Mouse (Mus musculus) heart, embryonic 16.5 days (tissue): ENCODE data around the gene Ppfia1. TPM values are rescaled to one million over a fixed set of nuclear protein-coding genes. Genes with fewer than 3 reads are reported as not detected.
A peak's percentile ranks its signal among the peaks of the same experiment; 100 is the strongest.

ENCODE experiments used
- ATAC-seq: fragments of 200-750 bp; cut with Nextera tagmentation; replicated peaks from 2 replicates; pipeline ENCODE4 v1.8.0; 2017; ENCODE audit warnings: moderate number of reproducible peaks; ENCODE audit not compliant: insufficient read depth, low FRiP score; ENCODE audit errors: extremely low read depth
- H3K27ac ChIP-seq: fragments of 300-500 bp; sonication (generic); 2 replicates; pipeline ENCODE4 v1.5.1; 2014; ENCODE audit warnings: mild to moderate bottlenecking, low read length, control low read depth, moderate library complexity
- H3K27me3 ChIP-seq: fragments of 300-500 bp; sonication (generic); 2 replicates; pipeline ENCODE4 v1.6.1; 2014; ENCODE audit warnings: low read length, mixed read lengths; ENCODE audit not compliant: control insufficient read depth, insufficient read depth
- H3K36me3 ChIP-seq: fragments of 300-500 bp; sonication (generic); 2 replicates; pipeline ENCODE4 v1.6.1; 2014; ENCODE audit not compliant: control insufficient read depth, insufficient read depth
- H3K4me1 ChIP-seq: fragments of 300-500 bp; sonication (generic); 2 replicates; pipeline ENCODE4 v1.6.1; 2014; ENCODE audit warnings: low read length, mixed read lengths; ENCODE audit not compliant: control insufficient read depth, insufficient read depth
- H3K4me2 ChIP-seq: fragments of 300-500 bp; sonication (generic); 2 replicates; pipeline ENCODE4 v1.6.1; 2014; ENCODE audit warnings: low read depth, mild to moderate bottlenecking, control low read depth, low read length
- H3K4me3 ChIP-seq: fragments of 300-500 bp; sonication (generic); 2 replicates; pipeline ENCODE4 v1.5.1; 2014; ENCODE audit warnings: mild to moderate bottlenecking, control low read depth, low read length
- H3K9ac ChIP-seq: fragments of 300-500 bp; sonication (generic); 2 replicates; pipeline ENCODE4 v1.6.1; 2014; ENCODE audit warnings: low read length, control low read depth
- H3K9me3 ChIP-seq: fragments of 300-500 bp; sonication (generic); replicated peaks from 2 replicates; pipeline ENCODE4 v1.6.1; 2016; ENCODE audit warnings: low read length; ENCODE audit not compliant: control insufficient read depth
- WGBS: fragments of 180-500 bp; shearing (Covaris S2); extraction: QIAGEN DNeasy Blood & Tissue Kit; methylation state at CpG from one replicate; pipeline ENCODE4 v1.1.7; 2014; 5-methylcytosine and 5-hydroxymethylcytosine counted together
- polyA plus RNA-seq: library from polyadenylated mRNA; unstranded; fragments of >200 nt; fragmentation: Nextera tagmentation; extraction: Ambion mirVana; gene quantifications from 2 replicates; pipeline ENCODE4 v1.2.1, GENCODE M21; 2015

Gene Ppfia1
- polyA plus RNA-seq, 1 experiment from 2014 or later = 27.8 TPM

DNA sequence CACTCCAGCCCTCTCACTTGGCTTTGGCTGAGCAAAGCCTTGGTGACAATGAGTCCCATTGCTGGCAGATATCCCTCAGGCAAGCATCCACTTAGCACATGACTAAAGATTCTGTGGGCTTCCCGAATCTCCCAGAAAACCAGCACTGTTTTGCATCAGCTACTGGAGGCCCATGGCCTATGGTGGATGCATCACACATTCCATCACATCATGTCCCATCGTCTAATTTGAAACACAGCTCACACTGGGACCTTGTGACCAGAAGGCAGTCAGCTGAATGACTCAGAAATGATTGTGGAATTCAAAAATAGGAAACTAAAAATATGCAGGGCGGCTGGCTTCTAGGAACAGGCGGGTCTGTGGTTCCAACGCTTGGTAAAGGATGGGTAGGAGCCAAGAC, 24.3 kb upstream of the Ppfia1 start:
- Histone ChIP-seq H3K36me3 (peaks cover 9% of the 10 kb centered on the region; the same call in 1 of the 2 replicates), H3K4me3 (no peak overlapping the region), H3K27me3 (no peaks in the 10 kb centered on the region; the same call in 1 of the 2 replicates), H3K4me2 (no peak overlapping the region), H3K9ac (no peak overlapping the region), H3K9me3 (no peaks in the 10 kb centered on the region), H3K27ac (peak overlapping the region; percentile 87), H3K4me1 (peaks cover 20% of the 10 kb centered on the region)
- 52% methylated on average over 5 of the region's 5 CpGs for WGBS
- 0 out of 2 replicates have a peak, but pooled peaks have one; percentile 4 for ATAC-seq

DNA sequence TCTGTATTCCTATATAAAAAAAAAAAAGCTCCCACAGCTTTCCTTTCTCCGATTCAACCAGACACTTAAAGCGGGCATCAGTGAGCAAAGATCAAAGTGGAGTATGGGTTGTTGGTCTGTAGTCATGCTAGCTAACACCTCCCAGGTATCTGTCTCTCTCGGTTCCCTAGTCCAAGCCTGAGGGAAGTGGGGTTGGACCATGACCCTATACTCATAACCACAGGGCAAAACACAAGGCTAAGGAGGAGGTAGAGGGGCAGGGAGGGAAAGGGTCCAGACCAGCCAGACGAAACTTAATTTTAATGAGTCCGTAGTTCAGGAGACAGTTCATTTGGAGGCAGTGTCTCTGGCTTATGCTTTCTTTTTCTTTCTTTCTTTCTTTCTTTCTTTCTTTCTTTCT, 18.7 kb upstream of the Ppfia1 start:
- H3K4me2 ChIP-seq = no peak overlapping the region
- no peak overlapping the region for H3K4me3 ChIP-seq
- H3K27me3 ChIP-seq = no peaks in the 10 kb centered on the region; the same call in 1 of the 2 replicates
- no peaks in the 10 kb centered on the region for H3K36me3 ChIP-seq
- WGBS = 85% methylated on average over 5 of the region's 5 CpGs
- H3K27ac ChIP-seq = no peak overlapping the region
- H3K9me3 ChIP-seq = no peaks in the 10 kb centered on the region
- peaks cover 8% of the 10 kb centered on the region for H3K4me1 ChIP-seq
- ATAC-seq = no peak
- no peak overlapping the region for H3K9ac ChIP-seq

- Histone ChIP-seq H3K9me3 (no peaks in the 10 kb centered on the region), H3K36me3 (no peaks in the 10 kb centered on the region), H3K27me3 (no peaks in the 10 kb centered on the region; the same call in 1 of the 2 replicates), H3K4me3 (no peak overlapping the region), H3K4me2 (no peak overlapping the region), H3K4me1 (peaks cover 8% of the 10 kb centered on the region), H3K9ac (no peak overlapping the region), H3K27ac (no peak overlapping the region)
- ATAC-seq = no peak
These were observed 18.1 kb upstream of the Ppfia1 start for GRCm38 (mm10) chr7:144571598-144571997.

- H3K27me3 ChIP-seq = no peaks in the 10 kb centered on the region; the same call in 1 of the 2 replicates
- H3K27ac ChIP-seq = peak overlapping the region; percentile 77
- peak; percentile 81; the same call in 1 of the 2 replicates for ATAC-seq
- H3K4me2 ChIP-seq = no peak overlapping the region
- no peaks in the 10 kb centered on the region for H3K36me3 ChIP-seq
- WGBS = 18% methylated on average over 7 of the region's 7 CpGs
- H3K4me1 ChIP-seq = peaks cover 8% of the 10 kb centered on the region
- no peak overlapping the region for H3K9ac ChIP-seq
- no peak overlapping the region for H3K4me3 ChIP-seq
- H3K9me3 ChIP-seq = no peaks in the 10 kb centered on the region
These were observed 15.9 kb upstream of the Ppfia1 start for GRCm38 (mm10) chr7:144569428-144569827.

- H3K4me1 ChIP-seq = peaks cover 8% of the 10 kb centered on the region
- no peak for ATAC-seq
- H3K27me3 ChIP-seq = no peaks in the 10 kb centered on the region; the same call in 1 of the 2 replicates
- no peak overlapping the region for H3K9ac ChIP-seq
- H3K36me3 ChIP-seq = no peaks in the 10 kb centered on the region
- no peak overlapping the region for H3K27ac ChIP-seq
- no peaks in the 10 kb centered on the region for H3K9me3 ChIP-seq
- no peak overlapping the region for H3K4me2 ChIP-seq
- H3K4me3 ChIP-seq = no peak overlapping the region
These were observed 14.6 kb upstream of the Ppfia1 start for GRCm38 (mm10) chr7:144568091-144568490.

DNA sequence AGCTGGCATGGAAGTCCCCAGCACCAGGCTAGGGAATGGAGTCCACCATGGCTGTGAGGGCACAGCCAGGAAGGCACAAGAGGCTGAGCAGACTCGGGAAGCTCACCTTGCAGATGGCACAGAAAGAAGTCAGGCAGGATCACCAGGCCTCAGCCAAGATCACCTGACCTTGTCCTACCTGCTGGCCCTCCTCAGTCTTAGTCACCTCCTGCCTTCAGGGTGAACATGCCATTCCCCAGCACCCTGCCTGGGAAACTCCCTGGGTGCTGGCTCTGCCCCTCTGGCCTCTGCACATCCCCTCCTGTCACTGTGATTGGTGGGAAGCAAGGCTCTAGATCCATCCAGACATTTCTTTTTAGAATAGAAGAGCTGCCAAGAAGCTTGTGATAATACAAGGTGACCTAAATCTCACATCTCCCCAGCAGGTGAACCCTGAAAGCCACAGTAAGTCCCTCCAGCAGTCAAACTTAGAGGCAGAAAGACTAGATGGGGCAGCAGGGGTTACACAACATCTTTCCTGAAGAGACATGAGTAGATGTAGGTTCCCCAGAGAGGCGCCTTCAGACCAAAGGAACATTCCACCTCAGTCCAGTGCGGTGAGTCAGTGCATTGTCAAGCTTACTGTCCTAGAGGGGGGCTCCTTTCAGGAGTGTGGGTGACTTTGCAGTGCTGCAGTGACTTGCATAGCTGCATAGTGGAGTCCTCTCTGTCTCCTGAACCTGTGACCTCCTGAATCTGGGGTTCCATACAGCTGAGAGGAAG, 13.6 kb upstream of the Ppfia1 start:
- Histone ChIP-seq H3K4me2 (no peak overlapping the region), H3K4me1 (peaks cover 8% of the 10 kb centered on the region), H3K27ac (no peak overlapping the region), H3K9ac (no peak overlapping the region), H3K27me3 (no peaks in the 10 kb centered on the region), H3K36me3 (no peaks in the 10 kb centered on the region), H3K9me3 (no peaks in the 10 kb centered on the region), H3K4me3 (no peak overlapping the region)
- no peak for ATAC-seq
- WGBS = 77% methylated on average over 2 of the region's 3 CpGs

DNA sequence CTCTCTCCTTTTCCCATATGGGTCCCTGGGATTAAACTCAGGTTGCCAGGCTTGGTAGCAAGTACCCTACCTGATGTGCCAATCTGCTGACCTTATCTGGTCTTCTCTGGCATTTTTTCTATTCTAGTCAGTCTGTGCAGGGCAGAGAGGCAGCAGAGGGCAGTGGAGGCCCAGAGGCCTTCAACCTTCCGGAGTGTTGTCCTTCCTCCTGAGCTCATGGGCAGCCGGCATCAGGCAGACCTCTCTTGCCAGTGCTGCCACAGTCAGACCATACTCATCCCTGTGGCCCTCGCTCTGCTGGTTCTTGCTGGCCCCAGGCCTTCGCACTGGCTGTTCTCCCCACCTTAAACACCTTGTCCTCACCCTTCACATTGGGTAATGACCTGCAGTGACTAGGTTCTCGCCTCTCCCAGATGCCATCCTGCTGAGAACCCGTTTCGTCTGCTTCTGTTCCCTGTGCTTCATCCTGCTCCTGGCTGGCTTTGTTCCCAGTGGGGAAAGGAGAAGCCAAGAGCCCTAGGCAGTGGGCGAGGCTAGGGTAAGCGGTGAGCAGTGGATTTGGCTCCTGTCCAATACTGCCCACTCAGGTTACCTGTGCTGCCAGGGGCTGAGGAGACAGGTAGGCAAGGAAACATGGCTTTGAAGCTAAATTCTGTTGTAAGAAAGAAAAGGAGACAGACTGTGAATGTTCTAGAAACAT, 10.1 kb upstream of the Ppfia1 start:
- Histone ChIP-seq H3K9ac (no peak overlapping the region), H3K4me2 (no peak overlapping the region), H3K36me3 (no peaks in the 10 kb centered on the region), H3K4me1 (no peaks in the 10 kb centered on the region), H3K9me3 (no peaks in the 10 kb centered on the region), H3K27me3 (no peaks in the 10 kb centered on the region), H3K4me3 (no peak overlapping the region), H3K27ac (no peak overlapping the region)
- 49% methylated on average over 9 of the region's 9 CpGs for WGBS
- no peak for ATAC-seq

GRCm38 (mm10) chr7:144562016-144562415, 8.5 kb upstream of the Ppfia1 start:
- Histone ChIP-seq H3K4me3 (no peak overlapping the region), H3K27ac (no peak overlapping the region), H3K4me2 (no peak overlapping the region), H3K36me3 (no peaks in the 10 kb centered on the region), H3K9ac (no peak overlapping the region), H3K27me3 (no peaks in the 10 kb centered on the region), H3K9me3 (no peaks in the 10 kb centered on the region), H3K4me1 (no peaks in the 10 kb centered on the region)
- ATAC-seq = no peak
- WGBS = 27% methylated on average over 3 of the region's 3 CpGs

DNA sequence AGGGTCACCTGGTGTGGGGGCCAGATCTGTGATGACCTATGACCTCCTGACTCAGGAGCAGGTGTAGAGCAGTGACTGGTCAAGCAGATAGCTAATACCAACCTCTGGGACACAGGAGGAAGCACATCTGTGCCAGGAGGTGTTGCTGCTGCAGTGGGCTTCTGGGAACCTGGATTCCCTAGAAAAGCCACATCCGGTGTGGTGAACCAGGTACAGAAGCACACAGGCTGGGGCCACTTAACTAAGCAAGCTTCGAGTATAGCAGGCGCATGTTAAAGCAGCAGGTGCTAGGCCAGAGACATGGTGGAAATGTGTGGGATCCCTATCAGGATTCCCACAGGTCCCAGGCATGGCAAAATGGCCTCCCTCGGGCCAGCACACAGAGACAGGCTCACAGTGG, 7.1 kb upstream of the Ppfia1 start:
- no peak overlapping the region for H3K4me3 ChIP-seq
- H3K27ac ChIP-seq = no peak overlapping the region
- H3K9ac ChIP-seq = no peak overlapping the region
- no peaks in the 10 kb centered on the region for H3K27me3 ChIP-seq
- H3K4me1 ChIP-seq = no peaks in the 10 kb centered on the region
- no peak overlapping the region for H3K4me2 ChIP-seq
- no peaks in the 10 kb centered on the region for H3K9me3 ChIP-seq
- 87% methylated on average over 4 of the region's 4 CpGs for WGBS
- ATAC-seq = peak; percentile 29; the same call in 1 of the 2 replicates
- no peaks in the 10 kb centered on the region for H3K36me3 ChIP-seq
